Mouse (Mus musculus) left cerebral cortex, adult 2 months (tissue): ENCODE results near the gene Uba2. TPM values are rescaled to one million over a fixed set of nuclear protein-coding genes. Genes with fewer than 3 reads are reported as not detected.
A peak's percentile ranks its signal among the peaks of the same experiment; 100 is the strongest.
"Not testable (repeated sequence)": the region's sequence is repeated elsewhere in the genome, so short reads cannot be mapped to it uniquely, and the experiment has no call there.

Experiments
- DNase-seq, 2 experiments: peaks; one replicate each; pipeline ENCODE4 v3.0.0; 2021 to 2022; ENCODE audit warnings: low spot score in 2 of 2, mixed read lengths in 1 of 2; ENCODE audit errors: extremely low spot score in 1 of 2
- H3K27ac ChIP-seq: fragments of 200-600 bp; 2 replicates; pipeline ENCODE4 v1.8.1; 2022
- H3K4me3 ChIP-seq: fragments of 200-600 bp; 2 replicates; pipeline ENCODE4 v1.8.1; 2022
- CTCF ChIP-seq: fragments of 200-600 bp; IDR thresholded peaks from 2 replicates; pipeline ENCODE4 v1.8.1; 2022; ENCODE audit warnings: antibody characterized with exemption, mild to moderate bottlenecking, moderate library complexity
- intact Hi-C: fragments of 180-260 bp; cut with DNase I; formaldehyde crosslinking; loops from one replicate; pipeline ENCODE4 v1.15.1; 2025
- total RNA-seq, 2 experiments: library from RNA; stranded (reverse); gene quantifications; 2 replicates each; pipeline ENCODE4 v1.2.3; 2021

The Uba2 gene
- total RNA-seq, 2 experiments from 2014 or later: 89.2 to 93.5 TPM

DNA sequence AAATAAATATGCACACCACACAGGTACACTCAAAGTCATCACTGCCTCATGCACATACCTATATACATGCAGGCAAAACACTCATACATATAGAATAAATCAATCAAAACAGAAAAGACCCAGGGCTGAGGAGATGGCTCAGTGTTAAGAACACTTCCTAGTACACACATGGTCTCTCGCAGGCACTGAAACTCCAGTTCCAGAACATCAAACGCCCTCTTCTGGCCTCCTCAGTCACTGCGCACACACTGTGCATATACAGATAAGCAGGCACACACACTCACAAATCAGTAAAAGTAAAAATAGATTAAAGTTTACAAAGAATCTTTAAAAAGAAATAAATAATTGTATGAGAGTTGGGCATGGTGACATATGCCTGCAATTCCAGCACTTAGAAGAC is 43.1 kb downstream of the Uba2 start:
- Histone ChIP-seq H3K27ac (no peak overlapping the region), H3K4me3 (no peak overlapping the region)
- TF ChIP-seq CTCF: no peak; the same call in 1 of the 2 replicates
- DNase-seq: no peak
- intact Hi-C loops: no loop called here

DNA sequence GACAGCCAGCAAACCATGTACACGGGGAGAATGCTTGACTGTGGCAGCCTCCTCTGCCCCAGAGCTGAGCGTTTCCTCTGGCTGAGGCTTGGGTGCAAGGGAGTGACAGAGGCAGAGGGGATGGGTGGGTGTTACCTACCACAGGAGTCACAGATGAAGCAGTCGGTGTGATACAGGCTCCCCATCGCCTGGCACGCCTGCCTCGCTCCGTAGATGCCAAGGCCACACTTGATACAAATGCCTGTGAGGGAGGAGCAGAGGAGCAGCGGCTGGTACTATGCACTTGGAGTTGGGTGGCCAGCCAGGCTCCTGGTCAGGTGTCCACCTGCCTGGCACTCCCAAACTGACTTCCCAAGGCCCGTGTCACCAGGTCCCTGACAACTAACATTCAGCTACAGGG is 44.1 kb downstream of the Uba2 start:
- intact Hi-C loops: no loop called here
- H3K4me3 ChIP-seq: no peak overlapping the region
- no peak for TF ChIP-seq CTCF
- DNase-seq: no peak
- no peak overlapping the region for H3K27ac ChIP-seq

GRCm38 (mm10) chr7:34122987-34123720 is 46.2 kb downstream of the Uba2 start:
- intact Hi-C loops: no loop called here
- Histone ChIP-seq H3K4me3 (no peak overlapping the region), H3K27ac (no peak overlapping the region)
- TF ChIP-seq CTCF: peak; percentile 62
- DNase-seq: no peak

GRCm38 (mm10) chr7:34120636-34121035 is 48.8 kb downstream of the Uba2 start:
- H3K4me3 ChIP-seq, H3K27ac ChIP-seq, intact Hi-C loops, DNase-seq: not testable (repeated sequence)

DNA sequence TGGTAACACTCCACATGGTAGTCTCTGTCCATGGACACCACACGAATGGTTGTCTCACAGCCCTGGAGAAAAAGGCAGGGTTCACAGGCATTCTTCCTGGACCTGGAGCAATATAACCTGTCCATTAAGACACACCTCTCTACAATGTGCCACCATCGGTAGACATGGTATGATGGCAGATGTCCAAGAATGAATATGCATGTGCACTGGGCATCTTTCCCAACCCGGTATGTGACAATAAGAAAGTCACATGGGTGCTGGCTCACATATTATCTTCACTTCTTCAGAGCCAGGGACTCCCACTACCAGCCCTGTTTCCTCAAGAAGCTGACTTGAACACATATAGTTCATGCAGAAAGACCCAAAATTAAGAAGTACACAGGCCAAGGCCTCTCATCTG is 52.8 kb downstream of the Uba2 start:
- H3K4me3 ChIP-seq: no peak overlapping the region
- no peak for DNase-seq
- TF ChIP-seq CTCF: no peak
- H3K27ac ChIP-seq: no peak overlapping the region
- intact Hi-C loops: no loop called here

DNA sequence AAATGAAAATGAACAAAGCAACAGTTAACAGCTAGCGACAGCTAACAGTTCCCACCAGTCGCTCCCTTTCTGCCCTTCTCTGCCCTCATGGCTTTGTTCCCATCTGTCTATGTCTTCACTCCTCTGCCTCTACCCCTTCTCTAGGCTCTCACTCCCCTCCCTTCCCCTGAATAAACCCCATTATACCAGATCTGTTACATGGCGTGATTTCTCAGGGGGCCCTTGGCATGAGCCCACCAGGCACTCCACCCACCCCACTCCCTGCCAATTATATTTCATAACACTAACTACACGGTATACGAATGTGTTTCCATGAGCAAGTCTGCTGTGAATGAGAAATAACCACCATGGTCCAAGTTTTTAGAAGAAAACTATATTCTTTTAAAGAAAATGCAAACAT is 60.2 kb downstream of the Uba2 start:
- intact Hi-C loops: no loop called here

DNA sequence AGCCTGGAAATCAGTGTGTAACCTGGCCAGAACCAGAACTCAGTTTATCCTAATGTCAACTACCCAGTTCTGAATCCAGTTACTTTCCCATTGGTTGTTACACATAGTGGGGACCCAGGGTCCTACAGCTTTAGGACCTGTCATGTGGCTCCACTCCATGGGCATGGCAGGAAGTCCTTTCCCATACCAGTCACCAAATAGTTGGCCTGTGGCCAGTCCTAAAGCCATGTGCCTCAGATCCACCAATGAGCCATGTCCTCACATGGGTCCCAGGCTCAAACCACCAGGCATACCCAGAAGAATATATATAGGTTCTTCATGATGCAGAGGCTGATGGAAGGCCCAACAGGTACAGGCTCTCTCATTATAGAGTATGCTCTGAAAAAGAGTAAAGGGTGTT is 68.1 kb downstream of the Uba2 start:
- TF ChIP-seq CTCF: no peak
- no peak overlapping the region for H3K4me3 ChIP-seq
- intact Hi-C loops: no loop called here

More for the DNA sequence above, 60.2 kb downstream of the Uba2 start:
- no peak for TF ChIP-seq CTCF
- no peak for DNase-seq
- H3K4me3 ChIP-seq: no peak overlapping the region
- no peak overlapping the region for H3K27ac ChIP-seq

GRCm38 (mm10) chr7:34100002-34100401 is 69.4 kb downstream of the Uba2 start:
- no peak for DNase-seq
- Histone ChIP-seq H3K27ac (no peak overlapping the region), H3K4me3 (no peak overlapping the region)
- intact Hi-C loops: no loop called here
- no peak for TF ChIP-seq CTCF

More for the DNA sequence above, 68.1 kb downstream of the Uba2 start:
- DNase-seq: no peak
- H3K27ac ChIP-seq: no peak overlapping the region

DNA sequence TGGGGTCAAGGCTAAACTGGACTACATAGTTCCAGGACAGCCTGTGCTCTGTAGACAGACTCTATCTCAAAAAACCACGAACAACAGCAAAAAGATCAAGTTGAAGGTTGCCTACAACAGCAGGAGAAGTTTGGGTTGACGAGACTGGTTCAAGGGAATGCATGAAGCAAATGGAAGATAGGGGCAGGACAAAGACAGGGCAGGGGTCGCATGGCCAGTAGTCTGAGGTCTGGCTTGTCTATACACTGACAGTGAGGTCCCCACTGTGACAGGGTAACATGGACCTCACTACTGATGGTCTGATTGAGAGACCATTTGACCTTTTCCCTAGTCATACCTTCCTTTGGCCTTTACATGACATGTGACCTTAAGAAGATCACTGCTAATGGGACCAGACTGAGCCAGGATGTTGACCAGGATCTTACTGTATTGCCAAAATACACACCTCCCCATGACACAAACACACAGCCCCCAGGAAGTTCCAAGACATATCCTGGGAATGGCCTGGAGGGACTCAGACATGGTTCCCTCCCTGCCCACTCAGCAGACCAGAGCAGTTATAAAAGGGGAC is 74.4 kb downstream of the Uba2 start, which contains the start of gene Scgb1b30:
Gene Scgb1b30 (plus strand): TSS at position 521 of the 571 bp plus-strand sequence.
- intact Hi-C loops: no loop called here
- Histone ChIP-seq H3K27ac (no peak within 1 kb of the TSS), H3K4me3 (no peak within 1 kb of the TSS)
- no peak for DNase-seq
- TF ChIP-seq CTCF: no peak

Other genes starting within 250 kb of the Uba2 start
- not detected for gene Scgb2b26, start 224.6 kb downstream of the Uba2 start, total RNA-seq
- gene Scgb2b27, start 155.7 kb downstream of the Uba2 start, total RNA-seq: not detected
- not detected for gene Scgb1b27, start 148.1 kb downstream of the Uba2 start, total RNA-seq
- gene Scgb1b30, start 74.2 kb downstream of the Uba2 start, total RNA-seq: not detected
- 10 to 100 TPM in 1 of 2 experiments, 1 to 10 TPM in 1; 9.8 to 11.7 TPM for gene Wtip, start 36.3 kb downstream of the Uba2 start, total RNA-seq
- 10 to 100 TPM; 23.8 to 26.9 TPM for gene Pdcd2l, start 27.1 kb upstream of the Uba2 start, total RNA-seq
- gene Gpi1, start 60.7 kb upstream of the Uba2 start, total RNA-seq: 100 to 1,000 TPM; 642 to 716 TPM
- not detected for gene Gm6096, start 81.4 kb upstream of the Uba2 start, total RNA-seq
- 10 to 100 TPM; 40.7 to 42.8 TPM for gene 4931406P16Rik, start 144.0 kb upstream of the Uba2 start, total RNA-seq
- 10 to 100 TPM; 78.4 to 92.0 TPM for gene Lsm14a, start 223.7 kb upstream of the Uba2 start, total RNA-seq